Mouse (Mus musculus) heart, postnatal 14 days (tissue): ENCODE measurements around the gene Pim1. TPM values are rescaled to one million over a fixed set of nuclear protein-coding genes. Genes with fewer than 3 reads are reported as not detected.
"Not testable (repeated sequence)": the region's sequence is repeated elsewhere in the genome, so short reads cannot be mapped to it uniquely, and the experiment has no call there.

Experiments used
- DNase-seq, 2 experiments: peaks; one replicate each; pipeline ENCODE4 v3.0.0; 2021 to 2022
- intact Hi-C: fragments of 180-260 bp; cut with DNase I; formaldehyde crosslinking; loops from one replicate; pipeline ENCODE4 v1.15.1; 2025
- long read RNA-seq, 2 experiments: library from polyadenylated mRNA; stranded (forward); transcript quantifications; one replicate each; pipeline ENCODE4 v2.0.0; 2021
- total RNA-seq, 2 experiments: library from RNA; stranded (reverse); gene quantifications; 2 replicates each; pipeline ENCODE4 v1.2.3; 2021

Pim1 gene
- 10 to 100 TPM; 30.8 to 33.7 TPM for total RNA-seq
- long read RNA-seq, experiment 1, transcript Pim1-201 (6 exons, 2,698 nt) = major isoform, 22 of 26 reads
- long read RNA-seq, experiment 1, partial matches to known transcripts = 2 of 26 reads
- long read RNA-seq, experiment 1, other reads (novel, unspliced or antisense) = 1 of 26 reads
- long read RNA-seq, experiment 2, transcript Pim1-201 (6 exons, 2,698 nt) = major isoform, 37 of 45 reads
- long read RNA-seq, experiment 2, partial matches to known transcripts = 0 of 45 reads
- long read RNA-seq, experiment 2, other reads (novel, unspliced or antisense) = 5 of 45 reads

DNA sequence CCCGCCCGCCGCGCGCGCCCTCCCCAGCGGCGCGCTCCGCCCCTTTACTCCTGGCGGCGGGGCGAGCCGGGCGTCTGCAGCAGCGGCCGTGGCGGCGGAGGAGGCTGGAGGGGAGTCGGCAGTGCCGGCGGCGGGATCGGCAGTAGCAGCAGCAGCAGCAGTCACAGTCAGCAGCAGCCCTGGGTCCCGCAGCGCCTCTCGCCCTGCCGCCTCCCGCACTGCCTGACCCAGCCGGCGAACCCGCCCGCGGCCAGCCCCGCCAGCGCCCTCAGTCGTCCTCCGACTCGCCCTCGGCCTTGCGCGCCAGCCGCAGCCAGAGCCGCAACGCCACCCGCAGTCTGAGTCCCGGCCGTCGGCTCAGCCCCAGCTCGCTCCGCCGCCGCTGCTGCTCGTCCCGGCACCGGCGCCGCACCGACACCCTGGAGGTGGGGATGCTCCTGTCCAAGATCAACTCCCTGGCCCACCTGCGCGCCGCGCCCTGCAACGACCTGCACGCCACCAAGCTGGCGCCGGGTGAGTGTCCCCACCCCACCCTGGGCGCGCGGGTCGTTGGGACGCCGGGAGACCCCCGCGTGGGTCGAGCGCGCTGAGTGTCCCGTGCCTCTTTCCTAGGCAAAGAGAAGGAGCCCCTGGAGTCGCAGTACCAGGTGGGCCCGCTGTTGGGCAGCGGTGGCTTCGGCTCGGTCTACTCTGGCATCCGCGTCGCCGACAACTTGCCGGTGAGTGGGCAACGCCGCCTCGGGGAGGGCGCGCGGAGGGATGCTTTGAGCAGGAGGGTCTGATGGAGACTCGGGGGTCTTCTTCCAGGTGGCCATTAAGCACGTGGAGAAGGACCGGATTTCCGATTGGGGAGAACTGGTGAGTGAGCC is at the start of gene Pim1:
TSS of gene Pim1 (plus strand) at position 41 of the 869 bp plus-strand sequence.
- DNase-seq = peak in 1 of 2 experiments; percentile 57
- intact Hi-C loops = loop anchor here (2.0 kb wide), 1 partner anchor 32 kb away; no protein-coding TSS in a partner anchor

DNA sequence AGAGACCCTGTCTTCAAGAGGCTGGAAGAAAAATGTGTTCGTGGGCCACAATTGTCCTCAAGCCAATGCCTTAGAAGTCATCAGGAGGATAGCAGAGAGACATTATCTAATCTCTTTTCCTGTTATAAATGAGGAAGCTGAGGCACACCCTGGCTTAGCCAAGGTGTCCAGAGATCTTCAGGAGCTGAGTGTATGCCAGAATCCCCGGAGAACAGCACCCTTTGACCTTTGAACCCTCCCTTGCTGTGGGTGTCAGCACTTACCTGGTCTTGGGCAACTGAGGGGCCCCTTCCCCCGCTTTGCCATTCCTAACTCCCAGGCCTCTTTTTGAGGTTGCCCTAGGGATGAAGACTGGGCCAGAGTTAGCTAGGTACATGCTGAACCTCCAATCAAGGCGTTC is 49.0 kb upstream of the Pim1 start:
- no peak for DNase-seq
- intact Hi-C loops = no loop called here

DNA sequence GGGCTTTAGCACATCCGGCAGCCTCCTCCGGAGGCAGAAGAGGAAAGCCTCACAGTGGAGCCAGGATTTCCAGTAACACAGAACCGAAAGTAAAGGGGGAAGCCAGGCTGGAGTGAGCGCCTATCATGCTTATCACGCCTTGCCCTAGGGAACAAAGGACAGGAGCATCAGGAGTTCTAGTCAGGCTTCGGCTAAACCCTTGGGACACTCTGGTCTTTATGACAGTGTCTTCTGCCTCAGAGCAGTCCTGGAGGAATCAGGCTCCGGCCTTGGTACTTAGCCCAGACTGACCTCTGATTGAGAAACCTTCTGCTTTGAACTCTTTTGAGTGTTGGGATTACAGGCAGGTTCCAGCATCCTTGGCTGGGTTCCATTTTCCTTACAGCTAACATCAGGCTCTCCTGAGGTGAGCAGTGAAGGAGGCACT is 48.4 kb upstream of the Pim1 start:
- no peak for DNase-seq
- intact Hi-C loops = no loop called here

DNA sequence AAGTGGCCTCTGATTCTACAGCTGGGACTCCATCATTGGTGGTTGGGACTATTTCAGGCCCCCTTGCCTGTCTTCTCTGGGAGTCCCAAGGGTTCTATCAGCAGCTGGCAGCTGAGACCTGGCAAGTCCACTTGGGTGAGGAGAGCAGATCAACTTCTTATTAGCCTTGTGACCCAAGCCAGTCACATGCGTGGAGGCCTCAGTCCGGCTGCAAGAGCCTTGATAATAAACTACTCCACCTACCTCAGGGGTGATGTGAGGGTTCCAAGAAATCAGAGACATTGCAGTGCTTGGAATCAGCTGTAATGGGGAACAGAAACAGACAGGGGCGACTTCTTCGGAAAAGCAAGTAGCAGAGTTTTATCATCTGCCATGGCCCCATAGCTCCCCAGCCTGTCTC is 46.8 kb upstream of the Pim1 start:
- intact Hi-C loops = no loop called here
- no peak for DNase-seq

DNA sequence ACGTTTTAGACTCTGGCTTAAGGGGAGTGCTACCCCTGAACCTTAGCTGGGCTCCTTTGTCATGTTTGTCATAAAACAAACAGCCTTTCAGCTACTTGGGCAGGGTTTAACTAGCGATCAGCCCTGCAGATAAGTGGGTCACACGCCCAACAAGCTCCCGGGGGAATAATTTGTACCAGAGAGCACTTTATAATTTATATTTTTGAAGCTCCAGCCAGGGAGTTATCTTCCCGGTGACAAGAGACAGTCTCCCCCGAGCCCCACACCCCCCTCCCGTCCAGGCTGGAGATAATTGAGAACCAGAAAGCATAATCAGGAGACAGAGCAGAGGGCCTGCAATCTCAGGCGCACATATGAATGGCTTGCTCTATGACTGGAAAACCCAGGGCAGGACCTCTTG is 45.5 kb upstream of the Pim1 start:
- intact Hi-C loops = no loop called here
- DNase-seq = no peak

DNA sequence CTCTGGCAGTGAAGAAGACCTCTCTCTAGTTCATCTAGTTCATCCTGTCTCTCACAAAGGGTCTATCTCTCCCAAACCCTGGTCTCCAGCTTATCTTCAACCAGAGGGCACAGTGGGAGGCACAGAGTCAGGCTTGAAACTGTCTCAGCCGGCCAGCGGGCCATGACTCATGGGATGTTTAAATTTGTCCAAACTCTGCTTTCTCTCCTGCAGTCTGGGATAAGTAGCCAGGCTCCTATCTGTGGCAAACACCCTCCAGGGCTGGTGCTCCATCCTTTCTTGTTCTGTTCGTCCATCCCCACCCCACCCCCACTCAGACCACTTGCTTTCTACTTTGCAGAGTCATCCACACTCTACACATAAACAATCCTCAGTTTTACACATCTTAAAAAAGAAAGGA is 43.2 kb upstream of the Pim1 start:
- intact Hi-C loops = no loop called here

DNA sequence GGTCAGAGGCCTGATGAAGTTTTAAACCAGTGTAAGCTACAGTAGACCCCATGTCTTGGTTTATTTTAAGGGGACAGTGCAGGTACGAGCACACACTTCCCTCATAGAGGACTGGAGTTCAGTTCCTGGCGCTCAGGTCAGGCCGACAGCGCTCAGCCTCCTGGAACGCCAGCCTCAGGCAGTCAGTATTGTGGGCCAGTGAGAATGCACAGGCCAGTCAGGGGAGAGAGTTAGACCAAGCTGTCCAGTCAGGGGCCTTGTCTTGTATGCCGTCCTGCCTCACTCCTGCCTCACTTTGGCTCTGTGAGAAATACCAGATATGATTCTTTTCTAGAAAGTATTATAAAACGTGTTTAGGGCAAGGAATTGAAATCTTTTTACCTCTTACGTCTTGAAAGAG is 42.5 kb upstream of the Pim1 start:
- intact Hi-C loops = no loop called here
- DNase-seq = no peak

More for the DNA sequence above, 43.2 kb upstream of the Pim1 start:
- DNase-seq = no peak

DNA sequence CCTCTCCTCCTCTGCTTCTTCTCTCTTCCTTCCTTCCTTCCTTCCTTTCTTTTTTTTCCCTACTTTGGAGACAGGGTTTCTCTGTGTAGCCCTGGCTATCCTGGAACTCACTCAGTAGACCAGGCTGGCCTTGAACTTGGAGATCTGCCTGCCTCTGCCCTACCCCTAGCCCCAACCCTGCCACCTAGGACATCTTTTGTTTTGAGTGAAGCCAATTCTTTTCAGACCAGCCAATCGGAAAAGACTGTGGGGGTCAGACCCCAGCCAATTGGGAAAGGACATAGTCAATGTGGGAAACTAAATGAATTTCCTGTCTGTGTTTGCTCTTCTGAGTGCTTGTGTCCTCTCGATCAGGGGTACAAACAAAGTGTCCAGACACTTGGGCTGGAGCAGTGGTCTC is 42.0 kb upstream of the Pim1 start:
- intact Hi-C loops = no loop called here
- no peak for DNase-seq

DNA sequence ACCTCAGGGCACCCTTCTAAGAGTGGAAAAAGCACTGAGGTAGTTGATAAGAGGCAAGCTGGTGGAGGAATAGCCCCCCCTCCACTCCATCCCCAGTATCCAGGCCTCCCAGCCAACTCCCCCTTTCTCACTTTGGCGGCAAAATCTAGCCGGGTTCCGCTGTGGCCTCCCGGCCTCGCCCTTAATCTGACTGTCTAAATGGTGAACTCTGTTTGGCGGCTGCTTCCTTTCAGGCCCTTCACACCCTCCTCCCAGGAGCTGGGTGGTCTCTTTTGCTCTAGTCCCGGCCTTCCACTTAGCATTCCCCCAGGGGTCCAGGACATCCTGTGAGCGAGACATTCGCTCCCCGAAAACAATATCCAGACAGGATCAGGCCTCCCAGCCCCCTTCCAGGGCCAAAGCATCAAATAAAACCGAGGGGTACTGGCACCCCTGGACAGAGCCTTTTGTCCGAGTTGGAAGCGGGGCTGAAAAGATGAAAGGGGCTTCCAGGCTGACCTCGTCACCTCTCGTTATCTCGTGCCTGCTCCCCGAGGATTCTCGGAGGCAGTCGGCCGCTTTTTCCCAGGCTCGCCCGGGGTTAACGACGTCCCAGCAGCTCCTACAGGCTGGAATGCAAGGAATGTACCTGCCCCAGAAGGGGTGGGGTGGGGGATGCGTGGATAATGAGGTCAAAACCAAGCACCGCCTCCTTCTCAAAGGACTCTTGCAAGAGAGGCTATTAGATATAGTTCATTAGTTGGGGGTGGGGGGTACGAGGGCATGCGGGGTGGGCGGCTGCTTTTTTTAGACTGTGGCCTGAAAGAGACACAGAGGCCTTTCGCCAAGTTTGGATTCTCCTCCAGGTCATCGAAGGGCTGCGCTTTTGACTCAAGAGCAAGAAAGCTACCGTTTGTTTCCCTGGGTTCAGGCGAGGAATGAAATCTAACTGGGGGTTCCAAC is 39.4 kb upstream of the Pim1 start:
- DNase-seq = peak in 1 of 2 experiments; percentile 49

DNA sequence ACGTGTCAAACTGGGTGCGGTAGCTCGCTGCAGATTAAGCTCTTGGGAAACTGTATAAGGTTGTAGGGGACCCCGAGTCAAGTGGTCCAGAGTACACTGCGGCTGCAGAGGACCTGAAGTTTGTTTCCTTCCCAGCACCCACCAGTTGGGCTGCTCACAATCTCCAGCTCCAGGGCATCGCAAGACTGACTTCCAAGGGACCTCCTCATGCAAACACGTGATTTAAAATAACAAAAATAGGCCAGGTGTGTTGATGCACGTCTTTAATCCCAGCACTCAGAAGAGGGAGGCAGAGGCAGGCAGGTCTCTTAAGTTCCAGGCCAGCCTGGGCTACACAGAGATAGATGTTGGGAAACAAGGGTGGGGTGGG is 38.7 kb upstream of the Pim1 start:
- intact Hi-C loops = no loop called here
- no peak for DNase-seq

More for the DNA sequence above, 39.4 kb upstream of the Pim1 start:
- intact Hi-C loops = no loop called here

DNA sequence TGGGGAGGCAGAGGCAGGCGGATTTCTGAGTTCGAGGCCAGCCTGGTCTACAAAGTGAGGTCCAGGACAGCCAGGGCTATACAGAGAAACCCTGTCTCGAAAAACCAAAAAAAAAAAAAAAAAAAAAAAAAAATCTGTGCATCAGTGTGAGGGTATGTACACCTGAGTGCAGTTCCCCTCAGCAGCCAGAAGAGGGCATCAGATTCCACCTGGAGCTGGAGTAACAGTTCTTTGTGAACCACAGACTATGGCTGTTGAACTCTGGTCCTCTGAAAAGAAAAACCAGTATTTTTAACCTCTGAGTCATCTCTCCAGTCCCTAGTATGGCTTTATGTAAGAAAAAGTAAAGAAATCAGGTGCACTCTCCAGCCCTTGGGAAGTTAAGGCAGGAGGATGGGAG is 36.4 kb upstream of the Pim1 start:
- intact Hi-C loops, DNase-seq: not testable (repeated sequence)

DNA sequence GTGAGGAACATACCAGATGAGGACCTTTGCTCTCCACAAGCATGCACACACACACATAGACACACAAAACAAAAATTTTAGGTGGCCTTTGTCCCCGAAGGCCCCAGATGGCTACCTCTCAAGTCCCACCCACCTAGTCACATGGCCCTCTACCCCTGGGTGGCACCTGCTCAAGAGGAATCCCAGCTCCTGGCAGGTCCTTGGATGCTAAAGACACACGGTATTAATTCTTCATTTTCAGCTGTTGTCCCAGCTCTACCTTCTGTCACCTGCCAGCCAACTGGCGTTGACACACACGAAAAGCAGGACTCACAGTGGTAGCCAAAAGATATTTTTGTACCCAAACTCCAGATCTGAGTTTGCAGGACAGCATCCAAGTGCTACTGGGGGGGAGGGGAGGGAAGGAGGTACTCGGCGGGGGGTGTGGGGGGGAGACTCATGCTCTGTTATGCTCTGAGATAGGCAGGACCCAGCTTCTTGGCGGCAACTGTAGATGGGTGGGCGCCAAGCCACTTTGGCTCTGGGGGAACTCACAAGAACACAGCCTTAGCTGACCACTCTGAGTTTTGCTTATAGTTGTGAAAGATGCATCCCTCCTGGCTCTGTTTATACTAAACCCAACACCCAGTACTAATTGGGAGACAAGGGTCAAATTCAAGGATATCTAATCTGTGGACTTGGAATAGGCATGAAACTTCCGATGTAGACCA is 35.0 kb upstream of the Pim1 start:
- intact Hi-C loops = loop anchor here (5.0 kb wide), 1 partner anchor 33 kb away; no protein-coding TSS in a partner anchor
- peak in 1 of 2 experiments; percentile 58 for DNase-seq

DNA sequence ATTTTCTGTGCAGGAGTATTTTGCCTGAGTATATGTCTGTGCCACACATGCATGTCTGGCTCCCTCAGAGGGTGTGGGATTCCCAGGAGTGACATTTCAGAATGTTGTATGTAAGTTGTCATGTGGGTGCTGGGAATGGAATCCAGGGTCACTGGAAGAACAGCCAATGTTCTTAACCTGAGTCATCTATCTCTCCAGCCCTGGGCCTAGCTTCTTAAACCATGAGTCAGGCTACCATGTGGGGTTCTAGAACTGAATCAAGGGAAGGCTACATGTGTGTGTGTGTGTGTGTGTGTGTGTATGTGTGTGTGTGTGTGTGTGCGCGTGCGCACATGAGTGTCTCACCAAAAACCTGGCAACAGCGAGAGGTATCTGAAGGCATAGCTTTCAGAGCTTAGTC is 34.1 kb upstream of the Pim1 start:
- intact Hi-C loops = loop anchor here (5.0 kb wide), 1 partner anchor 34 kb away; no protein-coding TSS in a partner anchor
- DNase-seq = no peak

DNA sequence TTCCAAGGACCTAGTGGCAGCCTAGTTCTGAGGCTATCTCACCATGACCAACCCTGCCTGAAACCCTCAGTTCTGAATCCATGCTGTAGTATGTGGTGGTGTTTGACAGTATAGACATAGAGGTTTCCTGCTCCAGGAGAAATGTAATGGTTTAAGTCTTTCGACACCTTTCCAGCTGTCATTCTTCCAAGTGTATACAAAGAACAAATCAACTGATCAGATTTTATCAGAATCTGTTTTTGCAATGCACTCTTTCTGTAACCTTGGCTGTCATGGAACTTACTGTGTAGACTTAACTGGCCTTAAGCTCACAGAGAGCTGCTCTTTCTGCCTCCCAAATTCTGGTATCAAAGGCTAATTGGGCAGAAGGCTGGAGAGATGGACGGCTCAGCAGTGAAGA is 33.6 kb upstream of the Pim1 start:
- intact Hi-C loops = loop anchor here (5.0 kb wide), 1 partner anchor 35 kb away; no protein-coding TSS in a partner anchor
- DNase-seq = no peak

DNA sequence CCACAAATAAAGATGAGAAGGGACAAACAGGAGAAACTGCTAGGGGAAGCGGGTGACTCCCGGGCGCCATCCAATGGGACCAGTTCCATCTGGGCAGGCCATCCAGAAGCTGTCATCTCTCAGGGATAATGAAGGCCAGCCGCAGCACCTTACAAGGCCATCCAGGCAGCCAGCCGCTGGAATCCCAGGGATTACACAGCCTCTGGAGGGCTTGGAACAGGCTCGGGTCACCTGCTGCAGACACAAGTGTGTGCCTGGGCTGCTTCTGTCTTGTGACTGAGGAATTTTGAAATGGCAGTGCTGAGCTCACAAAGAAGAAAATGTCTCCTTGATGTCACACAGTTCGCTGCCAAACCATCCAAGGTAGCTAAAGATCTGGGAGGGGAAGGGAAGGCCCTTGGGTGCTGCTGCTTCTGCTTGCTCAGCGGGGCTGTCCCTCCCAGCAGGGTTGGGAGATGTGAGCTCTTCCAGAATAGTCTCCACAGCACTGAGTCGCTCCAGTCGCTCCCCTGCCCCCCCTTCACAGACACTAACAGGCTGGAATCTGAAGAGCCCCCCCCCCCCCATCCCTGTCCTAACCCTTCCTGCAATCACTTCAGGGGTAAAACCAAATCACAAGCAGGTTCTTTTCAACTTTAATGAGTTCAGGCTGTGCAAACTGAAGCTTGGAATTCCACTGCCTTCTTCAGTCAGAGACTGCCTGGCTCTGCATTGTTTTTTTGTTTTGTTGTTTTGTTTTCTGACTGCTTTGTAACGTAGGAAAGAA is 32.6 kb upstream of the Pim1 start:
- peak; percentile 63 to 74 for DNase-seq
- intact Hi-C loops = loop anchor here (2.0 to 5.0 kb wide), 2 partner anchors 33 to 36 kb away; partner anchors contain the start of gene Pim1

DNA sequence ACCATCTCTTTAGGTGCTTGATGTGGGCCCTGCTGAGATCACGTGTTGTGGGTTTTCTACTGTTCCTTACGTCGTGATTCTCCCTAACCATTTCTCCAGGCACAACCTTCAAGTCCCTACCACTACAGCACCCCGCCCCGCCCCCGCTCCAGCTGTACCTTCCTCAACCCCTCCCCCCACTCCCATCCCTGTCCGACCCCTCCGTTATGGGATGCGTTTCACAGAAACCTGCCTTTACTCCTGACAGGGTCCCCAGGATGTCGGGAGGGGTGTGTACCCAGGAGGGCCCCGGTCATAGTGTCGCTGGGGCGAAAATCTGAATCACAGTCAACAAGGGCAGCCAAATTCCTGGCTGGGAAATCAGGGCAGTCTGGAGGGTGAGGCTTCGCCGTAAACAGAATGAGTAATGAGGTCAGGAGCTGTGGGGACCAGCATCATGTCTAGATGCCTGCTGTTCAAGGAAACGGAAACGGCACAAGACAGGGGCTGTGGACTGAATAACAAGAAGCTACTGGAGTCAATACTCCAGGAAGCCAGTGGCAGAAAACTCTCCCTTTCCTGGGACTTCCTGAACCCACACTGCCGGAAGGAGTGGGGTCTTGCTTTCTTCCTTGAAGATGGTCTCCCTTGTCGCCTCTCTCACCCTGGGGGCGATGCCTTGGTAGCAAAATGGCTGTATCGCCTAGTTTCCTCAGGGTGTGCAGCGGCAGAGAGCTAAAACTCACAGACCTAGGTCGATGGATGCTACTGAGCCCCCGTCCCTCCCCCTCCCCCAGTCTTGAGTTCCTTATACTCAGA is 31.0 kb upstream of the Pim1 start:
- peak; percentile 45 to 59 for DNase-seq
- intact Hi-C loops = loop anchor here (2.0 to 5.0 kb wide), 2 partner anchors 31 to 37 kb away; partner anchors contain the start of gene Pim1

DNA sequence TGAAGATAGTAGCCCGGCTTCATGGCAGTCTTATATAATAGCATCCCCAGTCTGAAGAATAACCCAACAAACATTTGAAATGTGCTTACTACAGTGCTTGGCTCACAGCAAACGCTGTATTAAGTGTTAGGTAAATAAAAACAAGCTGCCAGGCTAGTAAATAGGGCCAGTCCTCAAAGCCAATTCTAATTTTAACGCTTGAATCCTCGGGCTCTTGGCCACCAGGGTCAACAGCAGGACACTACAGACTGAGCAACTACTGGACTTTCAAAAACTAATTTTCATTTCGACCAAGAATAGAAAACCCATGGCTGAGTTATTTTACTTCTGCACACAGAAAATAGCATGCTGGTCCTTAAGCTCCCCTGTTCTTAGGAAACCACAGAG is 30.4 kb upstream of the Pim1 start:
- no peak for DNase-seq
- intact Hi-C loops = no loop called here

DNA sequence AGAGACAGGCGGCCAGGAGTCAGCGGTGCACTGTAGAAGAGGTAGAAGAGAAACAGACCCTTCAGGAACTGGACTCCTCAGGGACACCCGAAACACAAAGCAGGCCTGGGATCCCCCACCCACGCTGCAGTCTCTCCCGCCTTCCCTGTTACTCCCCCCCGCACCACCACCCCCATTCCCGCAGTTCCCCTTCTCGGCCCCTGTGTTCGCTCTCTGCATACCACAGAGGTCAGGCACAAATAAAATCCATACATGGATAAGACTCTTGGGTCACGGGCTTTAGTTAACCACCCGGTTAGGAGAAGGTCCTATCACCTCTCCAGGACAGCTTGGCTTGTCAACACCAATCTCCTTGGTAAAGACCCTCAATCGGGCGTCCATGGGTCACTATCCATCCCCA is 26.9 kb upstream of the Pim1 start:
- no peak for DNase-seq
- intact Hi-C loops = no loop called here
